Mouse (Mus musculus): ENCODE results near the gene Pax4.

The Pax4 gene

DNA sequence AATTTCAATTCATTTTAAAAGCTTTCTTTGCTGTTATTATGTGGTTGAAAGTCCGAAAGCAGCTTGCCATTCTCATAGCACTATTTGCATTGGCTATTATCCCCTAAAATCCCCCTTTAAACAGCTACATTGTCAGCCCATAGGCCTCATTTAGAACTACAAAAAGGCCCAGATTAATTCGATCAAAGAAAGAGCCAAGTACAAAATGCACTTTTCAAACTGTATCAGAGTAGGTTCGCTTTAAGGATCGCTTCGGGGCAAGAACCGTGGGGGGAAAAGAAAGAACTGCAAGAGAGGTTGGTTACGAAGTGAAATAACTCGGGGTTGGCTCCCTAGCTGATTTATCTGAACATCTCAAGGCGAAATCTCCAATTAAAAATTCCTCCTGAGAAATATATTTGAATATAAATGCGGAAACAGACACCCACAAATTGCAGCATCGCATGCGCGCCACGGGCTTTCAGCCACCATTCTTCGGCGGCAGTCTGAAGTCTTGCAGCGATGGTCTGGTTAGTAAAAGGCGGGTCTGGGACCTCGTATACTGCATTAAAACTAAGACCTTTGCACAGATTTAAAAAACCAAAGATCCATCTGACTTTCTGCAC is 52.2 kb downstream of the Pax4 start:
- no peak for DNase-seq (ENCODE audit: low spot score in 2 of 2)

DNA sequence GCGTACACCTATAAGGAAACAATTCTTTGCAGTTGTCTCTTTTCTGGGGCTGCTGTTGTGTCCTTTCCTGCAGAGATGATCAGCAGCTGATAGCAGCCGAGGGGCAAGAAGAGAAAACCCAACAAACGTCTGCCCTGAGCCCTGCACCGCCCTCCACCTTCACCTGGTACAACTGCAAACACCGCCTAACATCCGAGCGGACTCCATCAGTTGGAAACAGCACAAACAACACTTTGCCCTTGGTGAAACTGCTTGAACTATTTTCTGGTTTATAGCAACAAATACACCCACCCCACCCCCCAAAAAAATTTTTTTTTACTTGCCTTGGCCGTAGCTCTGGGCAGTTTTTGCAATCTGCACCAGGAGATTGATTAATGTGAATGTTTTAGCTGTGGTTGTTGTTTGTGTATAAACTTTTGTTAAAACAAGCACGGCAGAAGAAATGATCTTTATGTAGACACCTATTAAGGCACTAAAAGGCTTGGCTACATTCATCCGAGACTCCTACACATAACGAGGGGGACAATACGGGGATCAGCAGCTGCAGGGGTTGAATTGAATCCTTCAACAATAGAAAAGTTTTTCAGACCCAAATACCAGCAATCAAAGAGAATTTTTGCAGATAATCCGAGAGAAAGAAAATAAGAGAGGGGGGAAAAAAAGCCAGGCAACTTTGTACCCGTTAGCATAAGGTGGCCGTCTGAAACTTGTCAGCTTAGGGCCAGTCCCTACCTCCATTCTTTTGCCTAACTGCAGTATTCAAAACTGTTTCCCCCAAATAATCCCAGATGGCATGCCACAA is 52.9 kb downstream of the Pax4 start:
- no peak for DNase-seq (ENCODE audit: low spot score in 2 of 2)

Data from spleen, postnatal 4 days (tissue).